Comparison of ENCODE assay signal across 27 mouse cellular contexts in genomic region chr7:49822028-49822427, GRCm38 (mm10). TPM values are rescaled to one million over a fixed set of nuclear protein-coding genes. Genes with fewer than 3 reads are reported as not detected.
DNase-seq lines count a peak whose midpoint lies in the region; ATAC-seq and TF ChIP-seq lines count a peak whose summit lies in the region.
"Had no signal": no experiment of that assay in that cellular context is flagged by ENCODE, and none has a peak within 500 bp of the region (broad histone marks: within the 10 kb centered on the region; RNA-seq: fewer than 3 reads in every experiment).

No protein-coding gene starts in this region.

- no peaks in the 10 kb centered on the region for H3K27me3 ChIP-seq in limb, embryonic 14.5 days (ENCODE audit: control insufficient read depth, insufficient read depth, low read length)
- no peaks in the 10 kb centered on the region for H3K27me3 ChIP-seq in limb, embryonic 10.5 days (ENCODE audit: low read depth, poor library complexity, severe bottlenecking)
- H3K27me3 ChIP-seq: embryonic facial prominence, embryonic 15.5 days; forebrain, embryonic 13.5 days; hindbrain, embryonic 12.5 days; limb, embryonic 13.5 days; liver, embryonic 12.5 days had no signal

- peak; percentile 38; the same call in 1 of the 2 replicates for ATAC-seq in frontal cortex, adult (ENCODE audit: low TSS enrichment)
- no peak for ATAC-seq in limb, embryonic 14.5 days (ENCODE audit: low FRiP score, low read depth)
- ATAC-seq in monocyte, adult 5-6 weeks (replicated peaks; ENCODE audit: insufficient number of reproducible peaks, low FRiP score, low TSS enrichment, poor library complexity, severe bottlenecking) = no peak
- ATAC-seq: forebrain, embryonic 13.5 days; intestine, postnatal 0 days; liver, embryonic 12.5 days; liver, postnatal 0 days had no signal

- H3K4me2 ChIP-seq in limb, embryonic 14.5 days (replicated peaks; ENCODE audit: low read depth, low read length, severe bottlenecking) = no peak overlapping the region
- H3K4me2 ChIP-seq: embryonic facial prominence, embryonic 15.5 days; forebrain, embryonic 13.5 days; hindbrain, embryonic 12.5 days; limb, embryonic 13.5 days; liver, embryonic 12.5 days; midbrain, embryonic 11.5 days had no signal

- 52% methylated on average over 2 of the region's 2 CpGs for WGBS in limb, embryonic 14.5 days
- WGBS in limb, embryonic 10.5 days = 88% methylated on average over 2 of the region's 2 CpGs

- H3K36me3 ChIP-seq in limb, embryonic 14.5 days (ENCODE audit: control insufficient read depth, insufficient read depth, low read length) = peaks cover 13% of the 10 kb centered on the region
- peaks cover 28% of the 10 kb centered on the region for H3K36me3 ChIP-seq in limb, embryonic 10.5 days

- TF ChIP-seq POLR2A in limb, embryonic 14.5 days (IDR thresholded peaks at IDR 0.05; ENCODE audit: borderline replicate concordance, extremely low read depth, insufficient read depth, insufficient read length) = no peak

- H3K9ac ChIP-seq in limb, embryonic 14.5 days (ENCODE audit: low read depth, low read length, severe bottlenecking) = no peak overlapping the region
- H3K9ac ChIP-seq: embryonic facial prominence, embryonic 15.5 days; forebrain, embryonic 13.5 days; hindbrain, embryonic 12.5 days; limb, embryonic 13.5 days; liver, embryonic 12.5 days; liver, postnatal 0 days had no signal

- H3K9me3 ChIP-seq in limb, embryonic 14.5 days (ENCODE audit: control insufficient read depth, low read length) = no peaks in the 10 kb centered on the region
- no peaks in the 10 kb centered on the region for H3K9me3 ChIP-seq in limb, embryonic 10.5 days (replicated peaks)
- H3K9me3 ChIP-seq: embryonic facial prominence, embryonic 10.5 days; embryonic facial prominence, embryonic 15.5 days; forebrain, embryonic 13.5 days; hindbrain, embryonic 12.5 days; limb, embryonic 13.5 days; liver, embryonic 12.5 days had no signal

- DNase-seq in frontal cortex, postnatal 25 days (ENCODE audit: low spot score in 2 of 2) = no peak
- DNase-seq in limb, embryonic 14.5 days (ENCODE audit: low spot score) = peak; percentile 14
- no peak for DNase-seq in limb, embryonic 10.5 days (ENCODE audit: low spot score)
- peak; percentile 31 for DNase-seq in brain, adult 2 months (ENCODE audit: low read depth, low spot score)
- no peak for DNase-seq in layer of hippocampus, postnatal 25 days (ENCODE audit: extremely low spot score in 1 of 2, low spot score in 1 of 2)
- DNase-seq: adrenal gland, adult 8-10 months; cerebellum, adult 8-10 months; cerebellum, postnatal 25 days; heart, adult 2 months; heart, postnatal 36 days; kidney, adult 9 months; kidney, postnatal 10 days; layer of hippocampus, adult 9-11 months; liver, postnatal 0 days; lung, postnatal 36 days; right cerebral cortex, postnatal 4 days had no signal

- H3K4me3 ChIP-seq in limb, embryonic 14.5 days (replicated peaks; ENCODE audit: low read length) = no peak overlapping the region
- no peak overlapping the region for H3K4me3 ChIP-seq in limb, embryonic 10.5 days
- H3K4me3 ChIP-seq: embryonic facial prominence, embryonic 10.5 days; embryonic facial prominence, embryonic 15.5 days; forebrain, embryonic 13.5 days; heart, adult 2 months; hindbrain, embryonic 12.5 days; left cerebral cortex, adult 2 months; limb, embryonic 13.5 days; liver, embryonic 12.5 days had no signal

- H3K27ac ChIP-seq in limb, embryonic 14.5 days (replicated peaks; ENCODE audit: low read depth, low read length) = no peak overlapping the region
- no peak overlapping the region for H3K27ac ChIP-seq in limb, embryonic 10.5 days
- H3K27ac ChIP-seq: embryonic facial prominence, embryonic 10.5 days; embryonic facial prominence, embryonic 15.5 days; forebrain, embryonic 13.5 days; heart, adult 2 months; hindbrain, embryonic 12.5 days; left cerebral cortex, adult 2 months; limb, embryonic 13.5 days; liver, embryonic 12.5 days had no signal

- no peaks in the 10 kb centered on the region for H3K4me1 ChIP-seq in limb, embryonic 14.5 days (ENCODE audit: control insufficient read depth, insufficient read depth, low read length)
- H3K4me1 ChIP-seq in limb, embryonic 10.5 days = 0 out of 2 replicates have a peak, but pooled peaks cover 2% of the 10 kb centered on the region
- H3K4me1 ChIP-seq: embryonic facial prominence, embryonic 10.5 days; embryonic facial prominence, embryonic 15.5 days; limb, embryonic 13.5 days; liver, embryonic 12.5 days had no signal

RNA-seq across cellular contexts. Expression of gene Prmt3, which starts 43.9 kb away (rescaled TPM):
- polyA plus RNA-seq in limb, embryonic 14.5 days (2012; rRNA removed) = 35.6 and 37.4 TPM in 2 replicates
- 50.4 and 50.8 TPM in 2 replicates for polyA plus RNA-seq in limb, embryonic 14.5 days (2014; fragmentation: Nextera tagmentation; extraction: Ambion mirVana)
- 61.2 and 67.7 TPM in 2 replicates for polyA plus RNA-seq in limb, embryonic 10.5 days (2016; fragmentation: Nextera tagmentation; extraction: Ambion mirVana)
- 32.6 to 41.2 TPM (median 39.7 TPM) in 3 replicates for total RNA-seq in monocyte, adult 5-6 weeks (2017)
- 10 to 100 TPM; 30.4 to 32.5 TPM for total RNA-seq in layer of hippocampus, postnatal 25 days (2021)

Comparison
In these comparisons a context has a peak if more than half of its experiments do, and no peak if none do; other contexts are left out.
1. DNase-seq: peak in limb, embryonic 14.5 days (single experiment) and brain, adult 2 months (single experiment); none in frontal cortex, postnatal 25 days (0 of 2), limb, embryonic 10.5 days (single experiment) and layer of hippocampus, postnatal 25 days (0 of 2).